Mouse (Mus musculus): ENCODE results near the gene Smco2.
A peak's percentile ranks its signal among the peaks of the same experiment; 100 is the strongest.

Smco2 gene

GRCm38 (mm10) chr6:146850050-146850449, at the start of gene Smco2:
Smco2 (plus strand) TSS chr6:146850104.
- no peak for DNase-seq (ENCODE audit: low spot score in 2 of 2)

GRCm38 (mm10) chr6:146809991-146810390, 39.9 kb upstream of the Smco2 start:
- DNase-seq (ENCODE audit: low spot score in 2 of 2) = no peak

GRCm38 (mm10) chr6:146813007-146813406, 36.9 kb upstream of the Smco2 start:
- DNase-seq (ENCODE audit: low spot score in 2 of 2) = no peak

GRCm38 (mm10) chr6:146820177-146820965, 29.5 kb upstream of the Smco2 start:
- no peak for DNase-seq (ENCODE audit: low spot score in 2 of 2)

GRCm38 (mm10) chr6:146821958-146822357, 27.9 kb upstream of the Smco2 start:
- DNase-seq (ENCODE audit: low spot score in 2 of 2) = no peak

GRCm38 (mm10) chr6:146824727-146825486, 25.0 kb upstream of the Smco2 start:
- peak in 1 of 2 experiments; percentile 51 for DNase-seq (ENCODE audit: low spot score in 2 of 2)

GRCm38 (mm10) chr6:146825487-146825773, 24.5 kb upstream of the Smco2 start:
- DNase-seq (ENCODE audit: low spot score in 2 of 2) = no peak

GRCm38 (mm10) chr6:146831320-146831719, 18.6 kb upstream of the Smco2 start:
- DNase-seq (ENCODE audit: low spot score in 2 of 2) = no peak

GRCm38 (mm10) chr6:146833485-146834314, 16.2 kb upstream of the Smco2 start:
- peak in 1 of 2 experiments; percentile 35 for DNase-seq (ENCODE audit: low spot score in 2 of 2)

GRCm38 (mm10) chr6:146834342-146834741, 15.6 kb upstream of the Smco2 start:
- no peak for DNase-seq (ENCODE audit: low spot score in 2 of 2)

- no peak for DNase-seq (ENCODE audit: low spot score in 2 of 2)
These were observed 14.1 kb upstream of the Smco2 start for GRCm38 (mm10) chr6:146835784-146836183.

GRCm38 (mm10) chr6:146837316-146837715, 12.6 kb upstream of the Smco2 start:
- no peak for DNase-seq (ENCODE audit: low spot score in 2 of 2)

GRCm38 (mm10) chr6:146838366-146838765, 11.5 kb upstream of the Smco2 start:
- no peak for DNase-seq (ENCODE audit: low spot score in 2 of 2)

GRCm38 (mm10) chr6:146838863-146839262, 11.0 kb upstream of the Smco2 start:
- no peak for DNase-seq (ENCODE audit: low spot score in 2 of 2)

- DNase-seq (ENCODE audit: low spot score in 2 of 2) = peak; percentile 22 to 49
These were observed 5.0 kb upstream of the Smco2 start for GRCm38 (mm10) chr6:146844867-146845266.

- DNase-seq (ENCODE audit: low spot score in 2 of 2) = no peak
These were observed 4.6 kb upstream of the Smco2 start for GRCm38 (mm10) chr6:146845347-146845746.

- peak; percentile 43 to 47 for DNase-seq (ENCODE audit: low spot score in 2 of 2)
These were observed 3.7 kb upstream of the Smco2 start for GRCm38 (mm10) chr6:146845961-146846750.

- no peak for DNase-seq (ENCODE audit: low spot score in 2 of 2)
These were observed 2.5 kb upstream of the Smco2 start for GRCm38 (mm10) chr6:146847402-146847801.

GRCm38 (mm10) chr6:146848281-146848680, 1.6 kb upstream of the Smco2 start:
- DNase-seq (ENCODE audit: low spot score in 2 of 2) = no peak

GRCm38 (mm10) chr6:146851916-146852315, 2.0 kb downstream of the Smco2 start:
- no peak for DNase-seq (ENCODE audit: low spot score in 2 of 2)

- no peak for DNase-seq (ENCODE audit: low spot score in 2 of 2)
These were observed 2.8 kb downstream of the Smco2 start for GRCm38 (mm10) chr6:146852739-146853138.

Data from heart, adult 9 months (tissue).